Mouse (Mus musculus): Measurements from ENCODE around the gene Tmem174.

Gene Tmem174

DNA sequence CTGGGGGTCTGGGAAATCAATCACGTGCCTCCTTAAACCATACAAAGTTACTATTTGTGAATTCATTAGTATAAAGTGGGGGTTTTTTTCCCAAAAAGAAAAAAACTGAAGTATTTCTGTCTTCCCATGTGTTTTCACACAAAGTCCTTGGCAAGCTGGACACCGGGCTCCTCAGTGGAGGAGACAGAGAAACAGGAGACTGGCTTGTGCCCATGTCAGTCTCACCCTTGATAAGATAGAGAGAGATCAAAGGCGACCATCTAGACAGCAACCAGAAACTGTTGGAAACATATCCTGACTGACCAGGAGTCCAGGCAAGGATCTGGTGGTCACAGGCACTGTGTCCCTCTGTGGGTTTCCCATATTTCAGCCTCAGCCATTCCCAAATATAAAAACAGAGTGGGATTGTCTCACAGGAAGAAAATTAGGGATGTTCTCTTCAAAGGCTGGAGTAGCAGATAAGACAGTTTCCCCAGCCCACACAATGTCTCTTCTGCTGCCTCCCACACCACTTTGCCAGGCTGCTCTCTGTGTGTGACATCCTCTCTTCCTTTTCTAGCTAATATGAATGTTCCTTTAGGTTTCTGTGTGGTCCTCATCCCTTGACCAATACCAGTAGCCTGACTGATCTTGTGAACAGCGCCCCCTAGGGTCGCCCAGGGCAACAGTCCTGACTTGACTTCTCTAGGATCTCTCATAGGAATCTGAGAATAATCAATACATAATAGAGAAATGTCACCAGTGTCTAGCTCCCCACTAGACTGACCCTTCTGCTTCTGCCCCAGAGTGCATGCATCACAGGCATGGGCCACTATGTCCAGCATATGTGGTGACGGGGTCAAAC is 3.3 kb downstream of the Tmem174 start:
- no peak for DNase-seq (ENCODE audit: inconsistent ontology term)

- peak; percentile 24 for DNase-seq (ENCODE audit: inconsistent ontology term)
Measured at GRCm38 (mm10) chr13:98632306-98632942, 4.8 kb downstream of the Tmem174 start.

- no peak for DNase-seq (ENCODE audit: inconsistent ontology term)
Measured at GRCm38 (mm10) chr13:98631105-98631838, 5.9 kb downstream of the Tmem174 start.

DNA sequence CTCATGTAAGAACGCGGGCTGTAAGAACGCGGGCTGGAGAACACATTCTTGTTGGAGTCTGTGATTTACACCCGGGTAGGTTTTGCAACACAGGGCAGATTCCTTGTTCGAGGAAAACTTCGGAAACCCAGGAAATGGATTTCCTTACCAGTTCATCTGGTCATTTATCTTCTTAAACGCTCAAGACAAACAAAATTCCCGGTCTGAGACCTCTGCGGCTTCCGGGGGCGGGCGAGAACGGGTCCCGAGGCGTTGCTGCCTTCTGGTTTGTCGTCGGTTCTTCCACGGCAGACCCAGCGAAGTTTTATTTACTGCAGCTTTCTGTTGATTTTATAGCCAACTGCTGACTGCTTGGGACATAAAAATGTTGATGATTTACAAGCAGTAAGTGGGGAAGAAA is 10.5 kb downstream of the Tmem174 start:
- no peak for DNase-seq (ENCODE audit: inconsistent ontology term)

GRCm38 (mm10) chr13:98624506-98624905 is 12.7 kb downstream of the Tmem174 start:
- DNase-seq (ENCODE audit: inconsistent ontology term), result no peak

DNA sequence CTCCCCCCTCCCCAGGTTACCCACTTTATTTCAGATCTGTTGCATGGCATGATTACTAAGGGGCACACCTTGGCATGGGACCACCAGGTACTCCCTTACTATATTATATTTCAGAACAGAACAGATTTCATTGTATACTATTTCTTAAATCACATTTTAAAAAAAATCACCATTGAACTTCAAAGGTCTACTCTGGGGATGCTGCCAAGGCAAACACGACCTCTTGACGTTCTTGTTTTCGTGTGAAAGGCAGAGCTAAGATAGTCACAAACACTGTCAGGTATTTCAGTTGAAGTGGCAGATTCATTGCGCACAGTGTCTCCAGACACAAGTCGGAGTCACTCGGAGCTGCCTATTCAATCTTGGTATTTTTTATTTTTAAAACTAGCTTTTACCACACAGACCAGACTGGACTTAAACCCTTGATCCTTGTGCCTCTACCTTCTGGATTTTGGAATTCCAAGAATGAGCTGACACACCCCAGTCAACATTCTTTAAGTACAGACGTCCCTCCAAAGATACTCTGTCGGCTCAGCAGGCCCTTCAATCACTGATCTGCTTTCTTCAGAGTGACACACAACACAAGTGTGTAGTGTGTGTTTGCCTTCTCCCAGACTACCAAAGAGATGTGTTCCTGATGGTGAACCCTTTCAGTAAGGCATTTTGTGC is 14.2 kb downstream of the Tmem174 start:
- DNase-seq (ENCODE audit: inconsistent ontology term), result no peak

GRCm38 (mm10) chr13:98617429-98618067 is 19.7 kb downstream of the Tmem174 start:
- no peak for DNase-seq (ENCODE audit: inconsistent ontology term)

- no peak for DNase-seq (ENCODE audit: inconsistent ontology term)
Measured at GRCm38 (mm10) chr13:98607885-98608477, 29.2 kb downstream of the Tmem174 start.

GRCm38 (mm10) chr13:98603799-98604198 is 33.4 kb downstream of the Tmem174 start:
- DNase-seq (ENCODE audit: inconsistent ontology term), result no peak

GRCm38 (mm10) chr13:98596746-98597145 is 40.5 kb downstream of the Tmem174 start:
- DNase-seq (ENCODE audit: inconsistent ontology term), result peak; percentile 37

DNA sequence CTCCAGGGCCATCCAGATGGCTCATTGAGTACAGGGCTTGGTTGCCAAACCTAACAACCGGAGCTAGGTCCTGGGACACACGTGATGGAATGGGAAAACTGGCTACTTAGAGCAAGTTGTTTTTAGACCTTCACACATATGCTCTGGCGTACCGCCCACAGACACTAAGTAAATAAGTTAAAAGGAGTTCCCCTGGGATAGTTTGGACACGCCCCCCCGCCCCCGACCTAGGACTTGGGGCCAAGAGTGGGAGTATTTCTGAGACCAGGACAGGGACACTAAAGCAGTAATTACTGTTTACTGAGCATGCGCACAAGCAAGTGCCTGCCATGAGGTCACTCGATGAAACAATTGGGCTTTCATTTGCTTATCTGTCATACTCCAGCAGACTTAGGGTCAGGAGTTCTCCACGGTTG is 42.5 kb downstream of the Tmem174 start:
- DNase-seq (ENCODE audit: inconsistent ontology term), result no peak

DNA sequence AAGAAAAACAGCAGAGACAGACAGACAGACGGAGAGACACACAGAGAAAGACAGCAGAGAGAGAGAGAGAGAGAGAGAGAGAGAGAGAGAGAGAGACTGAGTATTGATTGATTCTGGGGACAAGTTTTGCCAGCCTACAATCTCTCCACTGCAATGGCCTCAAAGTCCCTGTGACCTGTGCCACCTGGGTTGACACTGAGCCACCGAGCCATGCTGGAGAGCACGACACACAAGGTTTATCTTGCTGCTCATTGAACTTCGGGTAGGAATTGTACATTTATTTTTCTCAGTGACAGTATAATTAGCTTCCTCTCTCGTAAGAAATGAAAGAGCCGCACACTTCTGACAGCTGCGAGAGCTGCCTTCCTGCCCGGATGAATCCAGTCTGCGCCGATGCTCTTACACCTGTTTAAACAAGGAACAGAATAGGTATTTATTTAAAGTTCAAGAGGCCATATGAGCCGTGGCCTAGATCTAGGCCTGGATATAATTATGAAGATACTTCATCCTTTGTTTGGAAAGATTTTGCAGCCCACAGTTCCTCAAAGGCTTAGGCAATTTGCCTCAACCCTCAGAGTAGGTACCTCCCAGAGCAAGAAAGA is 43.2 kb downstream of the Tmem174 start:
- DNase-seq (ENCODE audit: inconsistent ontology term), result no peak

DNA sequence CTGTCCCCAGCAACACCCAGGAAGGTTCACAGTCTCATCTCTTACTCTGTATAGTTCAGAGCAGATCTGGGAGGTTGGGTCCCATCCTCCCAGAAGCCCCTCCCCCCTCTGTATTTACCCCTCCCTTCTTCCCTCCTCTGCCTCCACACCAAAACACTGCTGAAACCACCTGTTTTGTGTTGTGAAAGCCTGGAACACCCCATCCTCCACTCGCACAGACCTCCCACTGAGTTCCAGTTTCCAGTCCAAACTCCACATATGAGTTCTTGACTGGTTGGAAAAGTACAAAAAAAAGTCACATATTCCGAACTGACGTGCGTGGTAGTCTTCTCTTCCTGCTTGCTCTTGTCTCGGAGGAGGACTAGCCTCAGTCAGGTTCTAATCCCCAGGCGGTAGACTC is 45.8 kb downstream of the Tmem174 start:
- DNase-seq (ENCODE audit: inconsistent ontology term), result no peak

- no peak for DNase-seq (ENCODE audit: inconsistent ontology term)
Measured at GRCm38 (mm10) chr13:98590693-98591389, 46.4 kb downstream of the Tmem174 start.

DNA sequence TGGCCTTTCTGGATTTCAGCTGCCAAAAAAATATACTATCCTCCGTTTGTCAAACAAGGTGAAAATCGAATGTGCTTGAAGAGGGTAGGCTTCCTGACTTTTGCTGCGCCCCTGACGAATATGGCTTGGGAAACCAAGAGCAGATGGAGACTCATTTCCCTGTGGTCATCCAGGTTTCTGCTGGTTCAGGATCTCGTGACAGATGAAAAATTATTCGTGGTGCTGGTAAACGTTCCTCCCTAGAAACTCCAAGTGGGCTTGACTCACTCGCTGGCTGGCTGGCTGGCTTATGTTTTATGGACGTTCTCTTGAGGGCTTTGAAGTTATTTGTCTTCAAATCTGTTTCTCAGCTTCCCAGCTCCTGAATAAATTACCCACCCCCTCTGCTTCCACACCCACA is 47.6 kb downstream of the Tmem174 start:
- DNase-seq (ENCODE audit: inconsistent ontology term), result no peak

DNA sequence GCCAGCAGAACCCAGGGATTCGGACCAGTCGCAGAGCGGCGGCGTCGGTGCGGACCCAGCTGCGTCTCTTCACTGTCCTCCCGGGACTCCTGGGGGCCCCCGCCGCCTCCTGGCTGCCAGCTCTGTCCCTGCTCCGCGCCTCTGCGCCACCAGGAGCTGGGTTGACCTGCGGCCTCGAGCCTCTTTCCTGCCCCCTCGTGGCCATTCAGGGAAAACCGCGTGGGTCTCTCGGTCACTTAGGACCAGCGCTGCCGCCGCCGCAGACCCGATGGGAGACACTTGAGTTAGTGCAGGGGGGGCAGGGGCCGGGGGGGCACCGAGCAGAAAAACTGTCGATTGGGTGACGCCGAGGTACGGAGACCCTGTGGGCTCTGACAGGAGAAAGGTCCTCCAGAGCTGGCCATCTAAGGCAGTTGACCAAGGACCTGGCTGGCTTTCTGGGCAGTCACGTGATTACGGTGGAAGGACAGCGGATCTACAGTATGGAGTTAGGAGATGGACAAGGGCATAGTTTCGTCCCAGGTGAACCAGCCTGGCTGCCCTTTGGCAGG is 48.2 kb downstream of the Tmem174 start:
- DNase-seq (ENCODE audit: inconsistent ontology term), result peak; percentile 88

GRCm38 (mm10) chr13:98588480-98588879 is 48.7 kb downstream of the Tmem174 start:
- peak; percentile 6 for DNase-seq (ENCODE audit: inconsistent ontology term)

GRCm38 (mm10) chr13:98587639-98588038 is 49.6 kb downstream of the Tmem174 start:
- DNase-seq (ENCODE audit: inconsistent ontology term), result peak; percentile 59

DNA sequence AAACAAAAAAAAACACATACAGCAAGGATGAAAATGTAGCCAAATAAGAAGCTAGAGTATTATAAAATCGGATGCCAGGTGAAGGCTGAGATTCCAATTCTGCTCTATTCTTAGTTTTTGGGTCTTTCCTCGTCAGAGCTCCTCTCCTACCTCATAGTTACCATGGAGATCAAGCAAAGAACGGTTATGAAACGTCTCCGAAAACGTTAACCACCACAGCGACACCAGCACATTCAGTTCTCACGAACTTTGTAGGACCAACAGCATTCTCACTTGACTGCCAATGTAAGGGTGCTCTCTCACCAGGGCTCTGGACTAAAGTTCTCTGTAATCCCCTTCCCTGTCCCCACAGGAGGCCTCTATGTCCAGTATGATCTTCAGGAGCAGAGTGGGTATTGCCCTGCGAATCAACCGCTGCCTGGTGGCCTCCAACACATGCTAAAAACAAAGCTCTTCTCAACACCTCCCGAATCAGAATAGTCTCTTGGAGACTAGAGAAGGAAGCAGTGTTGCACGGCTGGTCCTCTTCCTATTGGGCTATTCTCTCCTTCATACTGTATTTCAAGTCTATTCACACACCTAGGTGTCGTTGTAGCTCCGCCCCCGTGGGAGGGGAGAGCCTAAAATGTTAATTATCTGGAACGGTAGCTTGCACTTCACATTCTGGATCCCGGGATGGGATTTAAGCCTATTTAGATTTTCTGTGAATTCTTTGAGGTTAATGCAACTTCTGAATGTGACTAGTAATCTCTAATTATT is 50.2 kb downstream of the Tmem174 start:
- no peak for DNase-seq (ENCODE audit: inconsistent ontology term)

Measured in Muller cell, postnatal 12 days (primary cell).